In genomic region chr14:25850433-25850832, GRCm38 (mm10) we compare ENCODE assay signal across 25 mouse cellular contexts. TPM values are rescaled to one million over a fixed set of nuclear protein-coding genes. Genes with fewer than 3 reads are reported as not detected.
"Had no signal": no experiment of that assay in that cellular context is flagged by ENCODE, and none has a peak within 500 bp of the region (broad histone marks: within the 10 kb centered on the region; RNA-seq: fewer than 3 reads in every experiment).

No protein-coding gene starts in this region.

- ATAC-seq: lung, postnatal 0 days had no signal

- H3K4me3 ChIP-seq: limb, embryonic 10.5 days; limb, embryonic 13.5 days; liver, embryonic 13.5 days had no signal

- H3K36me3 ChIP-seq: limb, embryonic 10.5 days; limb, embryonic 13.5 days; liver, embryonic 13.5 days had no signal

- DNase-seq: kidney, adult 11 months; kidney, adult 8-10 months; kidney, postnatal 14 days; liver, embryonic 13.5 days; lung, embryonic 14.5 days; midbrain, embryonic 14.5 days; thymus, adult 2 months; thymus, postnatal 14 days had no signal

- H3K9ac ChIP-seq: limb, embryonic 13.5 days; liver, embryonic 13.5 days; lung, embryonic 14.5 days had no signal

- H3K4me2 ChIP-seq: limb, embryonic 13.5 days; liver, embryonic 13.5 days; lung, embryonic 14.5 days; midbrain, embryonic 11.5 days had no signal

- H3K27ac ChIP-seq: limb, embryonic 10.5 days; limb, embryonic 13.5 days; liver, embryonic 13.5 days; macrophage; stomach, postnatal 0 days had no signal

- H3K27me3 ChIP-seq: liver, embryonic 13.5 days had no signal

- H3K9me3 ChIP-seq: limb, embryonic 10.5 days; limb, embryonic 13.5 days; liver, embryonic 13.5 days had no signal

RNA-seq across cellular contexts. Expression of gene Plac9a, which starts 52.5 kb away (rescaled TPM):
- total RNA-seq: layer of hippocampus, adult 8-10 months; left cerebral cortex, adult 18-20 months; left cerebral cortex, postnatal 25 days; liver, adult 2 months; megakaryocyte-erythroid progenitor cell, adult 5-6 weeks; midbrain, postnatal 0 days had no signal
- polyA plus RNA-seq: kidney, embryonic 16.5 days; limb, embryonic 10.5 days; limb, embryonic 13.5 days; liver, adult 2 months; liver, embryonic 16.5 days; macrophage; midbrain, embryonic 11.5 days; midbrain, embryonic 14.5 days; midbrain, postnatal 0 days; neural tube, embryonic 11.5 days; neural tube, embryonic 14.5 days; small intestine, adult 2 months; thymus, adult 2 months had no signal
